Mouse (Mus musculus) kidney, embryonic 16.5 days (tissue): ENCODE results near the gene Ctf2. TPM values are rescaled to one million over a fixed set of nuclear protein-coding genes. Genes with fewer than 3 reads are reported as not detected.
"Not testable (repeated sequence)": the region's sequence is repeated elsewhere in the genome, so short reads cannot be mapped to it uniquely, and the experiment has no call there.

Experiments used
- ATAC-seq: fragments of 200-750 bp; cut with Nextera tagmentation; 2 replicates; pipeline ENCODE4 v1.8.0; 2017; ENCODE audit warnings: moderate TSS enrichment; ENCODE audit not compliant: low FRiP score, low TSS enrichment
- H3K27ac ChIP-seq: fragments of 300-500 bp; sonication (generic); 2 replicates; pipeline ENCODE4 v1.5.1; 2014; ENCODE audit warnings: low read length
- H3K27me3 ChIP-seq: fragments of 300-500 bp; sonication (generic); 2 replicates; pipeline ENCODE4 v1.6.1; 2014; ENCODE audit warnings: low read length, control low read depth, mixed read lengths; ENCODE audit not compliant: insufficient read depth
- H3K36me3 ChIP-seq: fragments of 300-500 bp; sonication (generic); 2 replicates; pipeline ENCODE4 v1.6.1; 2014; ENCODE audit warnings: low read length, control low read depth, mixed read lengths; ENCODE audit not compliant: insufficient read depth
- H3K4me1 ChIP-seq: fragments of 300-500 bp; sonication (generic); 2 replicates; pipeline ENCODE4 v1.6.1; 2014; ENCODE audit warnings: low read length, control low read depth, mixed read lengths; ENCODE audit not compliant: insufficient read depth
- H3K4me2 ChIP-seq: fragments of 300-500 bp; sonication (generic); replicated peaks from 2 replicates; pipeline ENCODE4 v1.6.1; 2014; ENCODE audit warnings: low read depth, low read length
- H3K4me3 ChIP-seq: fragments of 300-500 bp; sonication (generic); 2 replicates; pipeline ENCODE4 v1.5.1; 2014; ENCODE audit warnings: mild to moderate bottlenecking, low read length
- H3K9ac ChIP-seq: fragments of 300-500 bp; sonication (generic); replicated peaks from 2 replicates; pipeline ENCODE4 v1.6.1; 2014; ENCODE audit warnings: low read length
- H3K9me3 ChIP-seq: fragments of 300-500 bp; sonication (generic); 2 replicates; pipeline ENCODE4 v1.6.1; 2016; ENCODE audit warnings: low read length, control low read depth
- WGBS: fragments of 180-500 bp; shearing (Covaris S2); extraction: QIAGEN DNeasy Blood & Tissue Kit; methylation state at CpG from one replicate; pipeline ENCODE4 v1.1.7; 2014; 5-methylcytosine and 5-hydroxymethylcytosine counted together
- polyA plus RNA-seq: library from polyadenylated mRNA; unstranded; fragments of >200 nt; fragmentation: Nextera tagmentation; extraction: Ambion mirVana; gene quantifications from 2 replicates; pipeline ENCODE4 v1.2.1, GENCODE M21; 2015

Gene Ctf2
- 0.15 and 0.32 TPM in 2 replicates for polyA plus RNA-seq

DNA sequence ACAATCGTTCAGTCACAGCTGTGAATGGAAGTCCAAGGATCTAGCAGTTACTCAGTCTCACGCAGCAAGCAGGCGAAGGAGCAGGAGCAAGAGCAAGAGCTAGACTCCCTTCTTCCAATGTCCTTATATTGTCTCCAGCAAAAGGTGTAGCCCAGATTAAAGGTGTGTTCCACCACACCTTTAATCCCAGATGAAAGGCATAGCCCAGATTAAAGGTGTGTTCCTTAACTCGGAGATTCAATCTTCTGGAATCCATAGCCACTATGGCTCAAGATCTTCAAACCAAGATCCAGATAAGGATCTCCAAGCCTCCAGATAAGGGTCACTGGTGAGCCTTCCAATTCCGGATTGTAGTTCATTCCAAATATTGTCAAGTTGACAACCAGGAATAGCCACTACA lies at the start of gene Ctf2:
TSS of gene Ctf2 (minus strand) at position 101 of the 400 bp plus-strand sequence.
- no CpG with 5 or more reads among the region's 5 CpGs for WGBS
- not testable (repeated sequence) for ATAC-seq, H3K27me3 ChIP-seq, H3K4me1 ChIP-seq, H3K4me3 ChIP-seq, H3K9ac ChIP-seq, H3K4me2 ChIP-seq, H3K9me3 ChIP-seq, H3K36me3 ChIP-seq, H3K27ac ChIP-seq

DNA sequence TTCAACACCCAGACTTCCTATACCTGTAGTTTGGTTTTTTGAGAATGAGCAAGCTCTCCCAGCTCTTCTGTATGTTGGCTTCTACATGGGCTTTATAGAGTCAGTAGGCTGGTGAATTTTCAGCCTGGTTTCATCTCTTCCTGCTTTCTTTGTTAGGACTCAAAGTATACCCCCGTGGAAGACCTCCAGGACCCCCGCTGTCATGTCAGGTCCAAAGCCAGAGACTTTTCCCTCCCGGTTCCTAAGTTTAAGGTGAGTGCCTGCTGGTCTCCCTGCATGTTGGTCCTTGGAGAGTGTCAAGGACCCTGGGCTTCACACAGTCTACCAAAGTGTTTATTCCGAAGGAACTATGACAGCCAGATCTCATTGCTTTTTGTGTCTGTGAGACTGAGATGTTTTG lies 46.4 kb upstream of the Ctf2 start:
- peak overlapping the region; percentile 88 for H3K4me3 ChIP-seq
- H3K4me2 ChIP-seq, result peak overlapping the region; percentile 76
- peaks cover 33% of the 10 kb centered on the region for H3K36me3 ChIP-seq
- H3K4me1 ChIP-seq, result peaks cover 10% of the 10 kb centered on the region
- 83% methylated on average over 4 of the region's 4 CpGs for WGBS
- no peaks in the 10 kb centered on the region for H3K27me3 ChIP-seq
- H3K9me3 ChIP-seq, result no peaks in the 10 kb centered on the region
- H3K9ac ChIP-seq, result peak overlapping the region; percentile 92
- no peak overlapping the region for H3K27ac ChIP-seq
- no peak for ATAC-seq

DNA sequence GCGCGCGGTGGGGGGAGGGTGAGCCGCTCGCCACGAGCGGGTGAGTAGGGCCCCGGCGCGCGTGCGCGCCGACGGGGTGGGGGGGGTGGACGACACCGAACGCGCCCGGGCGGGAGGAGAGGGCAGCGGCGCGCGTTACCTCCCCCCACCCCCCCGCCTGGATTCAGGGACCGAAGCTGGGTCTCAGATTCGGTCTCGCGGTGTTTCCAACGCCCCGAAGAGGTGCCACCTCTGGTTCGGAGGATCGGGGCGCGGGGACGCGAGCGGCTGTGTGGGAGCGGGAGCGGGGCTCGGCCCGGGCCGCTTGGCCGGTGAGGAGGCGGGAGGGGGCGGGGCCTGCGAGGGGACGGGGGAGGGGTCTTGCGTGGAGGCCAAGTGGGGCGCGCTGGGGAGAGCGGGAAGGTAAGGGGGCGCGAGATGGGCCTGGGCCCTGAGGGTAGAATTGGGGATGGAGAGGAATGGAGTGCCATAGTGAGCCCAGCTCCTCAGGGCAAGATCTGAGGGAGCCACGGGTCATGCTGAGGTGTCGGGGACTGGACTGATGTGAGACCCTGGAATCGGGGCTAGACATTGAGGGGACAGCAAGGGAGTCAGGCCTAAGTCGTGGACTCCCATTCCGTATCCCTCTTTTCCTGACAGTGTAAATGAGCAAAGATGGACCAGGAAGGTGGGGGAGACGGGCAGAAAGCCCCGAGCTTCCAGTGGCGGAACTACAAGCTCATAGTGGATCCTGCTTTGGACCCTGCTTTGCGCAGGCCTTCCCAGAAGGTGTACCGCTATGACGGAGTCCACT lies 45.7 kb upstream of the Ctf2 start:
- Histone ChIP-seq H3K27me3 (no peaks in the 10 kb centered on the region), H3K9ac (peak overlapping the region; percentile 92), H3K4me3 (peak overlapping the region; percentile 88), H3K27ac (peak overlapping the region; percentile 100), H3K9me3 (no peaks in the 10 kb centered on the region), H3K36me3 (peaks cover 32% of the 10 kb centered on the region), H3K4me2 (peak overlapping the region; percentile 76), H3K4me1 (peaks cover 10% of the 10 kb centered on the region)
- ATAC-seq, result peak; percentile 64
- WGBS, result 2% methylated on average over 52 of the region's 66 CpGs

DNA sequence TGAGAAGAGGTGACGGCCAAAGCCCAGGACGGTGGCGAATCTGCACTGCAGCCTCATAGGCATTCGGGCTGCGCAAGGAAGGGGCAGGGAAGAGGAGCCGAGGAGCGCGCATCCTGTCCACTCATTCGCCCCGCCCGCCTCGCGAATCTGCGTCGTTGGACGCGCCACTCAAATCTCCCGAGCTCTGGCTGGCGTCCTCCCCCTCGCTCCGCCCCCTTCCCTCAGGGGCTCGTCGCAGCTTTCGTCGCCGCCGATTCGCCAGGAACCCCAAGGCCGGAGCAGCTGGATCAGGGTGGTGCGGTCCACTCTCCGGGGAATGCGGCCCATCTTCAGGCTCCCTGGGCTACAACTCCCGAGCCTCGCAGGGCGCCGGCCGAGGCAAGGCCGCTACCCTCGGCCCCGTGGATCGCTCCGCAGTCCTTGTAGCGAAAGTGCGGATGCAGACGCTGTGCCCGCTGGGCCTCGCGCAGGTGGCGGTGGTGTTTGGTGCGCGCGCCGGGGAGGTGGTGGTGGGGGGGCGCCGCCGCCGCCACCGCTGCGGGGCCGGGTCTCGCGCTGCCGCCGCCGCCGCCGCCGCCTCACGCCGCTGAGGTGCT lies 45.0 kb upstream of the Ctf2 start:
- H3K9ac ChIP-seq, result peak overlapping the region; percentile 92
- peak overlapping the region; percentile 100 for H3K27ac ChIP-seq
- ATAC-seq, result peak; percentile 93
- H3K4me3 ChIP-seq, result peak overlapping the region; percentile 88
- no peaks in the 10 kb centered on the region for H3K9me3 ChIP-seq
- peaks cover 26% of the 10 kb centered on the region for H3K36me3 ChIP-seq
- H3K27me3 ChIP-seq, result no peaks in the 10 kb centered on the region
- peaks cover 10% of the 10 kb centered on the region for H3K4me1 ChIP-seq
- WGBS, result under 1% methylated on average over 69 of the region's 70 CpGs
- H3K4me2 ChIP-seq, result peak overlapping the region; percentile 76

DNA sequence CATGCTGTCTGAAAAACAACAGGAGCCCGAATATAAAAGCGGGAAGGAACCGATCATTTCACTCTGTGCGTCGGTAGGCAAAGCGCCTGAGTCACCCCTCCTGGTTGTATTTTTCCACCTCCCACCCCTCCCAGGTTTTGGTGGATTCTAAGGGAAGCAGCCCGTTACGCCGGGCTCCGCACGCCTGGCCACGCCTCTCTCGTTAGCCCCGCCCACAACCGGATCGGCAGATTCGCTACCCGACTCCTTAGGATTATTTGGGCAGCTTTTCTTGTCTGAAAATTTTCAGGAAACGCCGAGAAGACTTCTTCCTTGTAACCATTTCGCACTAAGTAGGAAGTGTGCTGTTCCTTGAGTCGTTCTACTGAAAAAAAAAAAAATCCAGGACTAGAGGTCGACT lies 44.5 kb upstream of the Ctf2 start, which contains the start of gene Setd1a:
TSS of gene Setd1a (plus strand) at position 245 of the 400 bp plus-strand sequence.
- H3K9me3 ChIP-seq, result no peaks in the 10 kb centered on the region
- ATAC-seq, result peak; percentile 64
- WGBS, result 0% methylated on average over 23 of the region's 23 CpGs

DNA sequence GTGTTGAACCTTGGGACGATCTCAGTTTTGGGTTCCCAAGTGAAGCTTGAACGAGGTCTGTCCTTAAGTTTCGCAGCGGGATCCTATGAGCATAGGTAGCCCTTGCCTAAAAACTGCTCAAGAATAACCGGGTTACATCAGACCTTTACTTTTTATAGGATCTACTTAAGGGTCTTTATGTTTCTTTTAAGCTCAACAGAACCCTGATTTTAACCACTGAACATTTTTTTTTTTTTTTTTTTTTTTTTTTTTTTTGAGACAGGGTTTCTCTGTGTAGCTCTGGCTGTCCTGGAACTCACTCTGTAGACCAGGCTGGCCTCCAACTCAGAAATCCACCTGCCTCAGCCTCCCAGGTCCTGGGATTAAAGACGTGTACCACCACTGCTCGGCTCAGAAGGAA lies 43.9 kb upstream of the Ctf2 start:
- Histone ChIP-seq H3K4me2 (peak overlapping the region; percentile 76), H3K9ac (peak overlapping the region; percentile 92)
- 74% methylated on average over 7 of the region's 7 CpGs for WGBS

More for the DNA sequence above, 44.5 kb upstream of the Ctf2 start, which contains the start of gene Setd1a:
- Histone ChIP-seq H3K9ac (peak within 1 kb of the TSS; percentile 92), H3K36me3 (peaks cover 23% of the 10 kb centered on the region), H3K4me2 (peak within 1 kb of the TSS; percentile 76), H3K4me1 (peaks cover 10% of the 10 kb centered on the region), H3K27me3 (no peaks in the 10 kb centered on the region), H3K4me3 (peak within 1 kb of the TSS; percentile 88), H3K27ac (peak within 1 kb of the TSS; percentile 100)

DNA sequence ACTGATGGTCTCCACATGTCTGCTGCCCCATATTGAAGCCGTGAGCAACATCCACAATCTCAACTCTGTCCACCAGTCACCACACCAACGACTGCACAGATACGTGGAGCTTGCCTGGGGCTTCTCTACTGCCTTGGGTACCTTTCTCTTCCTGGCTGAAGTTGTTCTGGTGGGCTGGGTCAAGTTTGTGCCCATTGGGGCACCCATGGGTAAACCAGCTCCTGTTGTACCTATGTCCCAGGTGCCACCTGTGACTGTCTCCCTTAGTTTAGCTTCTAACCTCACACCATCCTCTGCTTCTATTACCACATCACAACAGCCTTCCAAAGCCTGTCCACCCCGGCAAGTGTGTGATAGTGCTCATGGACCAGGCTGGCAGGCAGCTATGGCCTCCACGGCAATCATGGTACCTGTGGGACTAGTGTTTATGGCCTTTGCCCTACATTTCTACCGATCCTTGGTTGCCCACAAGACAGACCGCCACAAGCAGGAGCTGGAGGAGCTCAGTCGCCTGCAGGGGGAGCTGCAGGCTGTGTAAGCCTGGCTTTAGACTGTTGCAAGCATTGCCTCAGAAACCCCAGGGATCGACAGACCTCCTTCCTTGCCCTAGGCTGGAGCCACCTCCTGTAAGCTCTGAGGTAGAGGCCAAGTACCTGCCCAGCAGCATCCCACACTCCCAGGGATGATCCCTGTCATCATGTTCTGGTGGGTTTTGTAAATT lies 41.9 kb upstream of the Ctf2 start:
- H3K4me1 ChIP-seq, result peaks cover 24% of the 10 kb centered on the region
- H3K4me3 ChIP-seq, result no peak overlapping the region
- no peak overlapping the region for H3K9ac ChIP-seq
- H3K9me3 ChIP-seq, result no peaks in the 10 kb centered on the region
- no peaks in the 10 kb centered on the region for H3K27me3 ChIP-seq
- no peak overlapping the region for H3K4me2 ChIP-seq
- H3K36me3 ChIP-seq, result peaks cover 5% of the 10 kb centered on the region; the same call in 1 of the 2 replicates
- 37% methylated on average over 9 of the region's 9 CpGs for whole genome bisulfite sequencing
- no peak for ATAC-seq
- H3K27ac ChIP-seq, result no peak overlapping the region

More for the DNA sequence above, 43.9 kb upstream of the Ctf2 start:
- not testable (repeated sequence) for H3K9me3 ChIP-seq, H3K27me3 ChIP-seq, ATAC-seq
- H3K4me3 ChIP-seq, result peak overlapping the region; percentile 88
- H3K27ac ChIP-seq, result peak overlapping the region; percentile 100
- peaks cover 17% of the 10 kb centered on the region for H3K36me3 ChIP-seq
- H3K4me1 ChIP-seq, result peaks cover 16% of the 10 kb centered on the region

DNA sequence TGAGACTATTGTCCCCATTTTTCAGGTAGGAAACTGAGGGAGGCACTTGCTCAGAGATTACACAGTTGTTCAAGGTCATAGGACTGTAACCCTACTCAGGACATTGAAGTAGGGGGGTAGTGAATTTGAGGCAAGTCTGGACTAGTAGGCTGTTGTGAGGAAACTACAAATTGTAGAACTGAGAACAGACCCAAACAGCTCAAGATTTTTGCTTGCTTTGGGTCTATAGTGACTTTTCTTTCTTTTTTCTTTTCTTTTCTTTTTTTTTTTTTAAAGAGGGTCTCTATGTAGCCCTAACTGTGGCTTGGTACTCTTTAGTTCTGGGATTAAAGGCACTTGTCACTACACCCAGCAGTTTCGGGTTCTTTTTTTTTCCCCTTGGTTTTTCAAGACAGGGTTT lies 40.6 kb upstream of the Ctf2 start:
- H3K9ac ChIP-seq, result no peak overlapping the region
- H3K27ac ChIP-seq, result no peak overlapping the region
- no peak overlapping the region for H3K4me2 ChIP-seq
- no peaks in the 10 kb centered on the region for H3K9me3 ChIP-seq
- peaks cover 18% of the 10 kb centered on the region for H3K4me1 ChIP-seq
- WGBS, result 93% methylated on average over 1 of the region's 1 CpGs
- H3K36me3 ChIP-seq, result peaks cover 10% of the 10 kb centered on the region
- ATAC-seq, result no peak
- no peaks in the 10 kb centered on the region for H3K27me3 ChIP-seq
- no peak overlapping the region for H3K4me3 ChIP-seq

DNA sequence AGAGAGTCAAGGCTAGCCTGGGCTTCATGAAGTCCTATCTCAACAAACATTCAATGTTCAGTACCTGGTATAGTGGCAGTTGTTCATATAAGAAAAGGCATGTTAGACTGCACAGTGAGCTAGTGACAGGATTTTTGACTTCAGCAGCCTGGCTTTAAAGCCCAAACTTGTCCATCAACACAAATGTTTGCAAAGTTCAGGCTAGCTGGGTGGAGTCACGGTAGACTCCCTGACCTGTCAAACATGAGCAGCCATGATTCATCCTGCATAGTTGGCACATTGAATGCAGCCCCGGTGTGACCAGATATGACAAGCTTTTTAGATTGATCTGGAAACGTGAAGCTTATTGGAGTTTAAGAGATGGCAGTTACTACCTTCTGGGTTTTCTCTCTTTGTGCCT lies 40.1 kb upstream of the Ctf2 start:
- Histone ChIP-seq H3K36me3 (peaks cover 15% of the 10 kb centered on the region), H3K4me3 (no peak overlapping the region), H3K27me3 (no peaks in the 10 kb centered on the region), H3K9ac (no peak overlapping the region), H3K4me1 (peaks cover 18% of the 10 kb centered on the region), H3K27ac (no peak overlapping the region), H3K4me2 (no peak overlapping the region), H3K9me3 (no peaks in the 10 kb centered on the region)
- 67% methylated on average over 3 of the region's 3 CpGs for WGBS
- no peak for ATAC-seq
